Mouse (Mus musculus) olfactory bulb, adult 2 months (tissue): ENCODE measurements around the gene Pced1b. TPM values are rescaled to one million over a fixed set of nuclear protein-coding genes. Genes with fewer than 3 reads are reported as not detected.

ENCODE experiments used
- H3K27ac ChIP-seq: fragments of 200-500 bp; 2 replicates; pipeline ENCODE4 v1.5.1; 2012; ENCODE audit warnings: low read depth, low read length; ENCODE audit not compliant: insufficient read depth
- H3K4me1 ChIP-seq: fragments of 200-500 bp; 2 replicates; pipeline ENCODE4 v1.6.1; 2012; ENCODE audit warnings: low read length; ENCODE audit not compliant: control insufficient read depth, insufficient read depth
- H3K4me3 ChIP-seq: fragments of 200-500 bp; 2 replicates; pipeline ENCODE4 v1.5.1; 2012; ENCODE audit warnings: mild to moderate bottlenecking, low read depth, low read length, moderate library complexity; ENCODE audit not compliant: insufficient read depth
- CTCF ChIP-seq: fragments of 200-500 bp; IDR thresholded peaks from 2 replicates; pipeline ENCODE4 v1.5.1; 2012; ENCODE audit warnings: low read depth, mild to moderate bottlenecking, low read length, moderate library complexity; ENCODE audit not compliant: insufficient read depth
- POLR2A ChIP-seq: fragments of 200-500 bp; IDR thresholded peaks from 2 replicates; pipeline ENCODE4 v1.6.1; 2012; ENCODE audit warnings: mild to moderate bottlenecking, low read depth, low read length, moderate library complexity; ENCODE audit not compliant: insufficient read depth
- WGBS: fragments of 180-500 bp; shearing (Covaris S2); methylation state at CpG from one replicate; pipeline ENCODE4 v1.1.7; 2018; 5-methylcytosine and 5-hydroxymethylcytosine counted together
- polyA plus RNA-seq: library from polyadenylated mRNA; stranded (reverse); fragments of >200 nt; gene quantifications from 2 replicates; pipeline ENCODE4 v1.2.4, GENCODE M21; 2012; ENCODE audit warnings: low replicate concordance; ENCODE audit not compliant: missing spikeins, insufficient read depth, insufficient read length

Gene Pced1b
- polyA plus RNA-seq, 1 experiment = not detected

GRCm38 (mm10) chr15:97266236-97266845 lies 19.4 kb downstream of the Pced1b start:
- 83% methylated on average over 14 of the region's 14 CpGs for WGBS
- Histone ChIP-seq H3K27ac (no peak overlapping the region), H3K4me1 (no peaks in the 10 kb centered on the region), H3K4me3 (no peak overlapping the region)
- no peak for TF ChIP-seq CTCF
- no peak for TF ChIP-seq POLR2A

GRCm38 (mm10) chr15:97267094-97267695 lies 20.3 kb downstream of the Pced1b start:
- H3K27ac ChIP-seq = no peak overlapping the region
- no peak for TF ChIP-seq POLR2A
- no peak for TF ChIP-seq CTCF
- peaks cover 3% of the 10 kb centered on the region for H3K4me1 ChIP-seq
- 59% methylated on average over 8 of the region's 8 CpGs for WGBS
- H3K4me3 ChIP-seq = no peak overlapping the region

DNA sequence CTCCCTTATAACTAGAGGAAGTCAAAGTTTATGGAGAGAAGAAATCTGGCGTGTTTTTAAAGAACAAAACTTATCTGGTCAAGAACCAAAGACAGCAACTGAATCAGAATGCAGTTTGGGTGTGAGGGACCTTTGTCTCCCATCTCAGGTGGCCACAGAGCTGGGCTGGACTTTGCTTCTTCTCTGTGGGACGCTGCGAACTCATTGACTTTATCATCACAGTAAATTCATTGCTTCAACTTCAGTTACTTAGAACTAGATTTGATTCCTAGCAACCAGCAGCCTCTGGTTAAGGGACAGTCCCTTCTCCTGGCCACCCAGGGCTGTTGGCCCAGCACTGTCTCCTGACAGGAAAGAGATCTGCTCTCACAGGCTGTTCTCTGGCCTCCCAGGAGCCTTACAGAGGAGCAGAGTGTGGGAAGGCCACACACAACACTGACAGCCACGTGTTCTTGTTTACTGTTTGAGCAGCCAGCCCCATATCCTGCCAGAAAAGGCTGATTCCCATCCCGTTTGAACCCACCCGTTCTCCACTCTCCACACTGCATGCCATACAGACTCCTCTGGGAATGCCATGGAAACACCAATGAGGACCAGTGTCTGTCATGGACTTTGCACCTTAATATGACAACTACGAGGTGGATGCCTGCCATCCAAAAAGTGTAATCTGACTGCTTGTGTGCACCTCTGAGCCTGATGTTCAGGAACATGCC lies 25.2 kb downstream of the Pced1b start:
- peaks cover 8% of the 10 kb centered on the region for H3K4me1 ChIP-seq
- no peak overlapping the region for H3K27ac ChIP-seq
- no peak for TF ChIP-seq POLR2A
- TF ChIP-seq CTCF = no peak
- 57% methylated on average over 7 of the region's 7 CpGs for WGBS
- no peak overlapping the region for H3K4me3 ChIP-seq

- Histone ChIP-seq H3K27ac (no peak overlapping the region), H3K4me3 (no peak overlapping the region), H3K4me1 (peaks cover 8% of the 10 kb centered on the region)
- 70% methylated on average over 3 of the region's 3 CpGs for WGBS
- TF ChIP-seq POLR2A (no peak), CTCF (no peak)
These were observed 25.9 kb downstream of the Pced1b start for GRCm38 (mm10) chr15:97272831-97273230.

DNA sequence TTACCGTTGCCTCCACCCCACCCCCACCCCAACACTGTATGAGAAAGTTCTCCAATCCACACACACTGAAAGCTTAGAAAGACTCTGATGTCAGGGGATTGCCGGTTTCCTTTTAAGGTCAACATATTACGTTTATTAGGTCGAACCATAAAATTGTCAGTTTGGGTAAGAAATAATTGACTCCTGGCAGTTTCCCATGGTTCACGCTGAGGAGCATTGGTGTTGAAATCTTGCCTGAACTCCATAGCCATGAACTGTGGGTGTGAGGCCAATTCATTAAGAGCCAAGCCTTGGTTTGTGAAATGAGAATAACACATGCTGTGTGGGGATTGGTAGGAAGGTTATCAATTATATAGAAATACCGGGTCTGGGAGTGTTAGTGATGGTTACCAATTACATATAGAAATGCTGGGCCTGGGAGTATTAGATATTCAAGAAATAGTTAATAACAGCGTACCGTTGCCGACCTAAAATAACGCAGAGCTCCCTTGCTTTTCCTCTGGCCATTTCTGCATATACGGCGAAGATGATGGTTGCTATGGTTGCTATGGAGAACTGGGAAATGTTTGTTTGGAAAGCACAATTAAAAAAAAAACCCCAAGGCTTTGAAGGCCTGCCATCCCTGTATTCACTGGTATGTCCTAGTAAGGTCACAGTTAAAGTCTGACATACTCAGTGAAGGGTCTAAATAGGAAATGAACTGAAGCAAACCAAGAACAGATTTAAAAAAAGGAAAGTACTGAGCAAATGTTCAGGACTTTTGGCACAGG lies 28.9 kb downstream of the Pced1b start:
- WGBS = 71% methylated on average over 12 of the region's 12 CpGs

DNA sequence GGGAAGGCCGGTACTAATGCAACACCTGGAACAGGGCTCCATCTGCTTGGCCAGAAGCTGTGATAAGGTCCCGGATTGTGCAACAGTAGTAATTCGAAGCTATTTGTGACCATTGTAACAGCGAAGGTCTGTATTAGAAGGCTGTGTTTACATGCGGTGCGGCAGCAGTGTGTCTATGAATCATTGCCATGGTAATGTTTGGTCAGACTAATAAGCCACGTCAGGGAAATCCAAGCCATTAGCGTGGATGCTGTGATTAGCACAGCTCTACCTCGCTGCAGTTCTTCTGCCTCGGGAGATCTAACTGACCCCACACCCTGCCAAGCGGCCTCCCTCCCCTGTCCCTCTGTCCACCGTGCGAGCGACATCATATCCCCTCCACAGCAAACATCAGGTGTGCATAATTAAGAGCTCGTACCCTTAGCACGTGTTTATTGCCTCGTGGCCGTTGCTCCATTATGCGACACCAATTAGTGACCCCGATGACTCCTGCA lies 29.8 kb downstream of the Pced1b start:
- peaks cover 11% of the 10 kb centered on the region for H3K4me1 ChIP-seq
- TF ChIP-seq CTCF (no peak), POLR2A (no peak)
- H3K4me3 ChIP-seq = no peak overlapping the region
- WGBS = 26% methylated on average over 20 of the region's 20 CpGs
- H3K27ac ChIP-seq = no peak overlapping the region

More for the DNA sequence above, 28.9 kb downstream of the Pced1b start:
- TF ChIP-seq CTCF (no peak), POLR2A (no peak)
- peaks cover 8% of the 10 kb centered on the region for H3K4me1 ChIP-seq
- H3K27ac ChIP-seq = no peak overlapping the region
- H3K4me3 ChIP-seq = no peak overlapping the region

DNA sequence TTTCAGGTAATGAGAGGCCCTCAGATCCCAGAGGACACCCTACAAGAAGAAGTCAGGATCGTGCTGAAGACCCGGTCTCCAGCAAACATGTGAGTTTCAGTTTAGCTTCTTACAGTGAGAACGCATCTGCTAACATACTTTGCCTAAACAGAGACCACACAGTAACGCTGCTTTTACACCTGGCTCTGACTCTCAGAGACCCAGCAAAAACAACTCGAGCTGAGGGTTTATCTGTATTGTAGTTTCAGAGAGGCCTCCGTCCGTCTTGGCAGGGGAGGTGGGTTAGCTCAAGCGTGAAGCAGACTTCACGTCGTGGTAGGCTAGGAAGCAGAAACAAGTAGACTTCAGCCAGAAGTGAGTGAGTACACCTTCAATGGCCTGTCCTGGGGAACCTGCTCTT lies 30.4 kb downstream of the Pced1b start:
- peaks cover 9% of the 10 kb centered on the region for H3K4me1 ChIP-seq
- no peak overlapping the region for H3K27ac ChIP-seq
- 78% methylated on average over 10 of the region's 10 CpGs for WGBS
- no peak for TF ChIP-seq POLR2A
- no peak for TF ChIP-seq CTCF
- no peak overlapping the region for H3K4me3 ChIP-seq

GRCm38 (mm10) chr15:97278340-97278948 lies 31.5 kb downstream of the Pced1b start:
- Histone ChIP-seq H3K4me3 (no peak overlapping the region), H3K27ac (no peak overlapping the region), H3K4me1 (peaks cover 11% of the 10 kb centered on the region)
- TF ChIP-seq POLR2A (no peak), CTCF (no peak)
- 96% methylated on average over 9 of the region's 9 CpGs for WGBS
